Mouse (Mus musculus) liver, adult 2 months (tissue): ENCODE measurements around the gene Nup50.

Experiments used
- CTCF ChIP-seq: fragments of 200-500 bp; IDR thresholded peaks from 2 replicates; pipeline ENCODE4 v1.5.1; 2011; ENCODE audit warnings: low read depth, low read length, control low read depth
- POLR2A ChIP-seq: fragments of 200-500 bp; IDR thresholded peaks from 2 replicates; pipeline ENCODE4 v1.6.1; 2011; ENCODE audit warnings: low read length, control low read depth; ENCODE audit not compliant: insufficient read depth; ENCODE audit errors: extremely low read depth

GRCm38 (mm10) chr15:84913201-84913600, 10.0 kb upstream of the Nup50 start:
- TF ChIP-seq CTCF (no peak), POLR2A (no peak)
